Mouse (Mus musculus) liver (tissue): ENCODE data around the gene Gm36176.
"Not testable (repeated sequence)": the region's sequence is repeated elsewhere in the genome, so short reads cannot be mapped to it uniquely, and the experiment has no call there.

Experiments
- DNase-seq: peaks from one replicate; pipeline ENCODE4 v3.0.0-alpha.2; 2020; ENCODE audit warnings: mixed read lengths

Gm36176 gene

DNA sequence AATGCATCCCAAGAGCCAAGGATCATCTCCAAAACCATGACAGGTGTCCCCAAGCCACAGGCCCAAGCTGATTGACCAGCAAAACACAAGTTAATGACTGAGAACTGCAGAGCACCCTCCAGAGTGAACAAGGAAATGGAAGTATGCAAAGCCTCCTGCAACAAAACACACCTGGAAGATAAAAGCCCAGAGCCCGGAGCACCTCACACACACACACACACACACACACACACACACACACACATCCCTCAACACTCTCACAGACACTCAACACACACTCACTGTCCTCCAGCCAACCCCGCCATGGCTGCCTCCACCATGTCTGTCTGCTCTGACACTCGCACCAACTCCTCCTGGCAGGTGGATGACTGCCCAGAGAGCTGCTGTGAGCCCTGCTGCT lies at the start of gene Gm36176:
Gene Gm36176, plus strand, starts transcription at position 301 of the 400 bp plus-strand sequence.
- DNase-seq: no peak

DNA sequence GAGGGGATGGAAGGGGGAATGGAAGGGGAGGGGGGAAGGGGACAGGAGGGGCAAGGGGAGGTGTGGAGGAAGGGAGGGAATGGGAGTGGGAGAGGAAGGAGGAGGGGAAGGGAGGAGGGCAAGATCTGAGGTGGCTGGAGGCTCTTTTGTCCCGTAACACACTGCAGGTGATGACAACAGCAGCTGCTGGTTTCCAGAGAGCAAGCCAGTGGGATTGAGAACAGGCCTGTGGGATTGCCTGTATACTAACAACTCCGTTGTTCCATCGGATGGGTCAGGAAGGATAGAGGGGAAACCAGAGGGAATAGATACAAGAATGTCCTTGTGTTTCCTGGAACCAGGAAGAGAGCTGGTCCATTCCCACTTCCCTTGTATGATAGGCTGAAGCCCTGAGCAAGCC lies 48.9 kb upstream of the Gm36176 start:
- no peak for DNase-seq

DNA sequence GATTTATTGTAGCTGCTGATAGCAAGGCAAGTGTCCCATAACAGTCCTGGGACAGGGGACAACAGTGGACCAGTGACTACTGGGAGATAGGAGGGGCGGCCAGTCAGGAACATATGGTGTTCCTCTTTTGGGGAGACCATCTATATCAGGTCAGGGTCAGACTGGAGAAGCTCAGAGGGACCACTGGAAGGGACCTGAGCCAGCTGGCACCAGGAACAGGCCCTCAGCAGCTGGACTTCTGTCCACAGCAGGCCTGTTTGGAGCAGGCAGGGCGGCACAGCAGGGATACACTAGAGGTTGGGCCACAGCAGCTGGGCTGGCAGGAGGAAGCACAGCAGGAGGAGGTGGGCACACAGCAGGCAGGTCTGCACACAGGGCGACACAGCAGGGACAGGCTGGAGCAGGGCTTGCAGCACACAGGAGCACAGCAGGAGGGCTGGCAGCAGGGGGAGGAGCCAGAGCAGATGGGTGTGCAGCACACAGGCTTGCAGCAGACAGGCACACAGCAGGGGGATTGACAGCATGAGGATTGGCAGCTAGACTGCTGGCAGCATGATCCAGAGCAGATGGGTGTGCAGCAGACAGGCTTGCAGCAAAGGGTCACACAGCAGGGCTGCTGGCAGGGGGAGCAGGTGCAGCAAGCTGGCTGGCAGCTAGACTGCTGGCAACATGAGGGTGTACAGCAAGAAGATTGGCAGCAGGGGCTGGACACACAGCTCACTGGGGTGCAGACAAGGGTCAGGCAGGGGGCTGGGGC lies 48.3 kb upstream of the Gm36176 start:
- DNase-seq: not testable (repeated sequence)

DNA sequence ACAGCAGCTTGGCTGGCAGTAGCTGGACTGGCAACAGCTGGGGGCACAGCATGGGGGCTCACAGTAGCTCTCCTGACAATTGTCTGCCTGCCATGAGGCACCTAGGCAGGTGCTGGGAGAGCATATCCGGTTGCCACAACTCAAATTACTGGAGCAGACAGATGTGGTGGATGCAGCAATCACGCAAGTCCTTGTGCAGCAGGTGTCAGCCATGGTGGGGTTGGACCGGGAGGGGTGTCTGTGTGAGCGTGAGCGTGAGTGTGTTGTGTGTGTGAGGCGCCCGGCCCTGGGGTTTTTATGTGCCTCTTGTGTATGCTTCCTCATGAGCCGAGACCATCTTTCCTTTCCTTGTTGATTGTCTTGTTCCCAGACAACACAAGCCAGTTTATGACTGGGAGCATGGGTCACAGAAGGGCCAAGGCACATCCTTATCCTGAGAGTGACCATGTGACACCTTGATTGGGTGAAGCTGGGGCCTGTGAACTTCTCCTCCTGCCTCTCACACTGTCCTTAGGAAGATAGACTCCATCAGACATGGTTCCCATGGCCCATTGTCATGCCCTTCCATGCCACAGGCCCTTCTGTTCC lies 47.6 kb upstream of the Gm36176 start, which contains the start of gene Gm19668:
Gene Gm19668, minus strand, starts transcription at position 213 of the 588 bp plus-strand sequence.
- no peak for DNase-seq

DNA sequence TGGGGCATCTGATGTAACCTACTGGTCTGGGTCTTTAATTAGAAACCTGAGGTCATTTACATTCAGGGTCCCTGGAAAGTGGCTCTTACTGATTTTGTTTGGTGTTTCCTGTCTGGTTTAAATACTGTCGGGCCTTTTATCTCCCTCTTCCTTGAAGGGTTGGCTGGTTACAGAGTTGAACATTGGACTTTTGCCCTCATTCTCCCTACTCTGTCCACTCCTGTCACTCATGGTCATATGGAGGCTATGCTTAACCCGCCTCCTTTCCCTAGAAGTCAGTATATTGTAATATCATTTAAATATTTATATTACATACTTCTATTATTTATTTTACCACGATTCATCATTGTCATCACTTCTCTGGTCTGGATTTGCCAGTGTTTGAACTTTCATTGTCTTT lies 42.5 kb upstream of the Gm36176 start:
- DNase-seq: no peak

DNA sequence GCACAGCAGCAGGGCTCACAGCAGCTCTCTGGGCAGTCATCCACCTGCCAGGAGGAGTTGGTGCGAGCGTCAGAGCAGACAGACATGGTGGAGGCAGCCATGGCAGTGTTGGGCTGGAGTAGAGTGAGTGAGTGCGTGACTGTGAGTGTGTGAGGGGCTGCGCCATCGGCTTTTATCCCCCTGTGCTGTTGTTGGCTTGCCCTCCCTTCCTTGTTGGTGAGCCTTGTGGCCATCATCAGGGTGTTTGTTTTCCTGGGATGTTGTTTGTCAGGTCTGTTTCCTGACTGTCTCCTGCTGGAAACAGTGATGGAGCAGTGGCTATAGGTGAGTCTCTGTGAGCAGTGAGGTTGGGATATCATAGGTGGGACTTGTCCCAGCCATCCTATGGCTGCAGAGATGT lies 34.9 kb upstream of the Gm36176 start, which contains the start of gene Gm9507:
Gene Gm9507, minus strand, starts transcription at position 101 of the 400 bp plus-strand sequence.
- no peak for DNase-seq

DNA sequence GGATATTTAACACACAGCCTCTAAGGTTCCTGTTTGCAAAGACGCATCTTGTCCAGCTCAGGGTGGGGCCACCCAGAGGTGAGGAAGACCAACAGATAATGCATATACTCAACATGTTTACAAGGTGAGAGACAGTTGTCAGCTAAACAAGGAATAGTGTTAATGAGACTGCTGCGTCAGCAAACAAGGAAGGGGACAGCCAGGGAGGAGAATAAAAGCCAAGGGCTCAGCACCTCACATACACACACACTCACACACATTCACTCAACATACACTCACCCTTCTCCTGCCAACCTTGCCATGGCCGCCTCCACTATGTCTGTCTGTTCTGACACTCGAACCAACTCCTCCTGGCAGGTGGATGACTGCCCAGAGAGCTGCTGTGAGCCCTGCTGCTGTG lies 32.2 kb upstream of the Gm36176 start, which contains the start of gene Gm2696:
Gene Gm2696, plus strand, starts transcription at position 301 of the 400 bp plus-strand sequence.
- DNase-seq: no peak

DNA sequence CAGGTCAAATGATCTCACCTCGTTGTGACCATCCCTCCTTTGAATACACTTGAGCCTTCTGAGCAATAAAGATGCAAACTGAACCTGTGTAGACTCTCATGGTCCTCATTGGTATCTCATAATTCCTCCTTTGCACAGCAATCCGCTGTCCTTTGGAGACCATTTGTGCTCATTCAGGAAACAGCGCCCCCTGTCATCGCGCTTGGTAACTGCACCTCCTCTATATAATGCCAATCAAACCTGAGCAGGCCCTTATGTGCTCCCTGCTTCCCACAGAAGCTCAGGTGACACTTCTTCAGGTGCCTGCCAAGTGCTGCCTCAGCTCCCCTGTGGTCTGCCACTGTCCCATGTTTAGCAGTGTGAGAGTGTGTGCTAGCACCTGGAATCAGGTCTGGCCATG lies 31.1 kb upstream of the Gm36176 start:
- peak; percentile 22 for DNase-seq

DNA sequence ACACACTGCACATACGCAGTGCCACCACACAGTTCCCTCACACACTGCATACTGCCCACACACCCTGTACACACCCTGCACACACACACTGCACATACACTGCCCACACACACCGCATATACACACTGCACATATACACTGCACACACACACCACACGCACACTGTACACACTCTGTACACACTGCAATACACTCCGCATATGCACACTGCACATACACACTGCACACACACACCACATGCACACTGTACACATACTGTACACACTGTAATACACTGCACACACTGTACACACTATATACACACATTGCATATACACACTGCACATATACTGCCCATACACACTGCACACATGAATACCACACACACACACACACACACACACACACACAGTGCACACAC lies 28.1 kb upstream of the Gm36176 start:
- DNase-seq: no peak

DNA sequence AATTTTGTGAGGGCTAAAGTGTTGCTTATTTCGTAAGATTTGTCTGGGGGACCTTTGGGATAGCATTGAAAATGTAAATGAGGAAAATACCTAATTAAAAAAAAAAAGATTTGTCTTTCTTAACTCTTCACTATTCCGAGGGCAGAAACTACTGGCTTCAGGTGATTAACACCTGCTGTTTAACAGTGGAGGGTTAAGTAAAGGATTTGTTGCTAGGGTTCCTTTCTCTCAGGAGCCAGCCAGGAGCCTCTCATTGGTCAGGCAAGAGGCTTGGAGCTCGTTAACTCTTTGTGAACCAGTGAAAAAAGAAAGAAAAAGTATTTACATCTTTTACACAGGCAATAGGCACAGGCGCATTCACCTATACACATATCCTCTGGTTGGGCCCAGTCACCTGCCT lies 27.4 kb upstream of the Gm36176 start:
- no peak for DNase-seq

DNA sequence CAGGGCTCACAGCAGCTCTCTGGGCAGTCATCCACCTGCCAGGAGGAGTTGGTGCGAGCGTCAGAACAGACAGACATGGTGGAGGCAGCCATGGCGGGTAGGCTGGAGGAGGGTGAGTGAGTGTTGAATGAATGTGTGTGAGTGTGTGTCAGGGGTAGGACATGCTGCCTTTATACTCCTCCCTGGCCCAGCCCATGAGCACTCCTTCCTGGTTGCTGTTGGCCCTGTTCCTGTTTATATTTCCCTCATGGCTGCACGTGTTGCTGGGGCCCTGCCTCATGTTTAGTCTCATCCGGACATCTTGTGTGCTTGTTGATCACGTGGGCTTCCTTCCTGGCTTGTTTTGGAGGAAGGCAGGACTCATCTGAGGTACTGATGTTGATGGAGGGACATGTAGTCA lies 19.7 kb upstream of the Gm36176 start, which contains the start of gene Krtap10-4:
Gene Krtap10-4, minus strand, starts transcription at position 145 of the 400 bp plus-strand sequence.
- DNase-seq: no peak

DNA sequence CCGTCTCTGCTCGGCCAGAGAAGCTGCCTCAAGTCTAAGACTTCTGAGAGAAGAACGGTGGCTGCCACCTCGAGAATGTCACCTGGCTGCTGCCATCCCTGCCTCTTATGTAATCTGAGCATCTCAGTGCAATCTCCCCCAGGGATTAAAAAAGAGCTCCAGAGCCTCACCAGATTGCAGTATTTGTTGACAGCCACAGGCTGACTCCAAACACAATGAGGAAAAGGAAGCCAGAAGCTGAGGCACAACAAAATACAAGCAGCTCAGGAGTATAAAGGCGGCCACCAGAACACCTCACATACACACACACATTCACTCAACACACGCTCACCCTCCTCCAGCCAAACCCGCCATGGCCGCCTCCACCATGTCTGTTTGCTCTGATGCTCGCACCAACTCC lies 11.0 kb upstream of the Gm36176 start, which contains the start of gene Krtap10-10:
Gene Krtap10-10, plus strand, starts transcription at position 301 of the 400 bp plus-strand sequence.
- DNase-seq: no peak

DNA sequence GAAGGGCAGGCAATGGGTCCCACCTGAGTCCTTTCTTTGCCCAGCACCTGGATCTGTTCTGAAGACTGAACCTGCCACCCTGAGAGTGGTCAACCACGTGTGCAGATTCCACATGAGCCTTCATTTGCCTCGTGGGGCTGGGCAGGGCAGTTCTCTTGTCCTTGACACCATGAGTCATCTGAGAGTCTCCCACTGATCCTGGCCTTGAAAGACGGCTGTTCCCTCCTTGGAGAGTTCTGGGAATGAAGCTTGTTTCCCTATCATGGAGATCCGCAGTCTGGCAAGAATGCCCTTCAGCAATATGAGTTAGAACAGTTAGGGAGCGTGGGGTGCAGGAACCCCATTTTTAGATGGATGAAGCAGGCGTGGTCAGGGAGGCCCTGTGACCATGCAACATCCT lies 7.6 kb upstream of the Gm36176 start:
- DNase-seq: no peak

DNA sequence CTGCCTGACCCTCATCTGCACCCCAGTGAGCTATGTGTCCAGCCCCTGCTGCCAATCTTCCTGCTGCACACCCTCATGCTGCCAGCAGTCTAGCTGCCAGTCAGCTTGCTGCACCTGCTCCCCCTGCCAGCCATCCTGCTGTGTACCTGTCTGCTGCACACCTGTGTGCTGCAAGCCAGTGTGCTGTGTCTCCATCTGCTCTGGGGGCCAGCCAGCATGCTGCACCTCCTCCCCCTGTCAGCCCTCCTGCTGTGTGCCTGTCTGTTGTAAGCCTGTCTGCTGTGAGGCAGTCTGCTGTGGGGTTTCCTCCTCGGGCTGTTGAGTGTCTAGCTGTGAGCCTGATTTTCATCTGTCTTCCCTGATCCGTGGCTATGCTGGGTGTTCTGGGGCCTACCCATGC lies 358 bp downstream of the Gm36176 start:
- DNase-seq: no peak

DNA sequence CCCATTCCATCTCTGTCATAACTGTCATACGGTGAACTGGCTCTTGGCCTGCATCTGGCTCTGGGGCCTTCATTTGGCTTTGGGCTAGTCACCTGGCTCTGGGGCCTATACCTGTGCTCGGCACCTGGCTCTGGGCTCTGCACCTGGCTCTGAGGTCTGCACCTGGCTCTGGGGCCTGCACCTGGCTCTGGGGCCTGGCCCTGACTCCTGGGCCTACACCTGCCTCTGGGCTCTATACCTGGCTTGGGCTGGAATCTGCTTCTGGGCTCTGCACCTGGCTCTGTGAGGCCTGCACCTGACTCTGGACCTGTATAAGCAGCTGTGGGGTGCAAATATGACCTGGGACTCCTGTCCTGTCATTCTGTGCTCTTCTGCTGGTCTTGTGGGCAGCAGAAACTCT lies 935 bp downstream of the Gm36176 start:
- no peak for DNase-seq

DNA sequence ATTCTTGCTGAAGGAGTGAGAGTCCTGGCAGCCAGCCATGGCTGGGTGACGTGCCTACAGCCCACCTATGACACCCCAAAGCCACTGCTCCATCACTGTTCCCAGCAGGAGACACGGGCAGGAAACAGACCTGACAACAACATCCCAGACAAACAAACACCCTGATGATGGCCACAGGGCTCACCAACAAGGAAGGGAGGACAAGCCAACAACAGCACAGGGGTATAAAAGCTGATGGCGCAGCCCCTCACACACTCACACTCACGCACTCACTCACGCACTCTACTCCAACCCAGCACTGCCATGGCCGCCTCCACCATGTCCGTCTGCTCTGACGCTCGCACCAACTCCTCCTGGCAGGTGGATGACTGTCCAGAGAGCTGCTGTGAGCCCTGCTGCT lies 6.0 kb downstream of the Gm36176 start, which contains the start of gene Gm10318:
Gene Gm10318, plus strand, starts transcription at position 301 of the 400 bp plus-strand sequence.
- no peak for DNase-seq

DNA sequence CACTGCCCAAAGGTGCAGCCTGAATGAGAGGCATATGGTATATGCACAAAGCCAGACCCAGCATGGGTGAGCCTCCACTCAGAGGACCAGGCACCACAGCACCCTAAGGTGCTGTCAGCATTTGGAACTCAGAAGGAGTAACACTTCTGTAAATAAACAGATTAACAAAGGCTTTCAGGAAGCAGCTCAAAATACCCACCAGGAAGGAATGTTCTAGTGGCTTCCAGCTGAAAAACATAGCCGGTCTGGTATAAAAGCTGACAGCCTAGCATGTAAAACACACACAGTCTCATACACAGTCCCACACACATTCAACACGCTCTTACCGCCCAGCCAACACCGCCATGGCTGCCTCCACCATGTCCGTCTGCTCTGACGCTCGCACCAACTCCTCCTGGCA lies 15.1 kb downstream of the Gm36176 start, which contains the start of gene Gm3285:
Gene Gm3285, plus strand, starts transcription at position 301 of the 400 bp plus-strand sequence.
- no peak for DNase-seq

DNA sequence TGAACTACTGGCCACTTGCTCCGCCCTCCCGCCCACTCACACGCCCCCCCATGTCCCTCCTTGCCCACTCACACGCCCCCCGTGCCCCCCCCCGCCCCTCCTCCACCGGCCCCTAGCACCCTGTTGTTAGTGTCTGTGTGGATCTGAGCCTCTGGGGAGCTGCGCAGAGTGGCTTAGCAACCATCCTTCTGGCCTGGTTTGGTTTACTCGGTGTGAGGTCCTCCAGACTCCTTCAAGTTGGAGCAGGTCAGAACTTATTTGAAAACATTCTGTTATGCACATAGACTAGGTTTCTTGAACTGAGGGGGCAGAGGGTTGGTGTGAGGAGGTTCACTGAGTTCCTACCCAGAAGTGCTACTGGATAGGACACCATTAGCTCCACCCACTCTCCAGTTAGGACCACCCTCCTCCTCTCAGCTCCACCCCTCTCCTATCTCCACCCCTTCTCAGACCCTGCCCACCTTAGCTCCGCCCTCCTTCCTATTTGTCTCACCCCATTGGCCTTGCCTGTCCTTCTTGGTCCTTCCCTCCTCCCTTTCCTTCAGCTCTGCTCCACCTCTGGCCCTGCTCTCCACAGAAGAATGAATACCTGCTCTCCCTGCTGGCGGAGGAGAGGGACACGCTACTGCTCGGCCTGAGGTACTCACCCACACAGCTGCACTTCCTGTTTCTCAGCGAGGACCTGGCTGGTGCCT lies 17.6 kb downstream of the Gm36176 start:
- peak; percentile 55 for DNase-seq

DNA sequence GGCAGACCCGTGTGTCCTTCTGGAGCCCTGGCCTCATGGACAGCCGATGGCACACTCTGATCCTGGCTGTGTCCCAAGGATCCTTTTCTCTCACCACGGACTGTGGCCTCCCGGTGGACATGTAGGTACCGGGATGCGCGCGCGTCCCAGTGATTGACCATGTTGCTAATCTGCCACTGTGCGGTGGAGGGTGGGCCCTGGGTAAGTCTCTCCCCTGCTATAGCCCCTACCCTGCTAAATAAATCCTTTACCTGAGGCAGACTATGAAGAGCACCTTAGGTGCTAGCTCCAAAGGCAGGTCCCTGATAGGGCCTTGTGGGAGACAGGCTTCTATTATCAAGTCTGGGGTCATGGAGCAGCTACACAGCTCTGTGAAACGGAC lies 18.1 kb downstream of the Gm36176 start:
- no peak for DNase-seq

DNA sequence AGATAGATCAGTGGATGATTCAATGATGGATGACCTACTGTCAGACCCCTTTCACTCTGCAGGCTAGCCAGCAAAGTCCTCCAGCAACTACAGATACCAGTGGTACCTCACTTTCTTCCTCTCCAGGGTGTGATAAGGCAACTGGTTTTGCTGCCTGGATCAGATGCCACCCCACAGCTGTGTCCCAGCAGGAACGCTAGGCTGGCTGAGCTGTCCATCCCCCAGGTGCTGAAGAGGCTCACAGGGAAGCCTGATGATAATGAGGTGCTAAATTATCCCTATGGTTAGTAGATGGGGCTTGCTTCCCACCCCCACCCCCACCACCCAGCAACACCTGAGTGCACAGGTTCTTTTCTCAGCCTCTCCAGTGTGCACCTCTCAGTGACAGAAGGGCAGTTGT lies 20.9 kb downstream of the Gm36176 start:
- no peak for DNase-seq

DNA sequence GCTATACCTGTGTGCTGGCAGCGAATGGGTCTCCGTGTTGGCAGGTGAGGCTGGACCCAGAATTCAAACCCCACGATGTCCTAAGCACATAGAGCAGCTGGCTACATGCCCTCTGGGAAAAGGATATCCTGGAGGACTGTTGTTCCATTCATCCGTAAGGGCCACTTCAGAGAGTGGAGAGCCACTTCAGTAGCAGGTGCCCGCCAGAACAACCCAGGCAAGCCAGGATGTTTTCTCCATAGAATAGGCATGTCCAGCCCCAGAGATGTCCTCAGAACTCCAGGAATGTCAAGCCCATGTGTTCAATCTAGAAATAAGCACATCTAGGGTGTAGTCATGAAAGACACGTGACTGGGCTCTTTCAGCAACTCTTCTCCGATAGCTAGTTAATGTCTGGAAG lies 23.0 kb downstream of the Gm36176 start:
- DNase-seq: no peak

DNA sequence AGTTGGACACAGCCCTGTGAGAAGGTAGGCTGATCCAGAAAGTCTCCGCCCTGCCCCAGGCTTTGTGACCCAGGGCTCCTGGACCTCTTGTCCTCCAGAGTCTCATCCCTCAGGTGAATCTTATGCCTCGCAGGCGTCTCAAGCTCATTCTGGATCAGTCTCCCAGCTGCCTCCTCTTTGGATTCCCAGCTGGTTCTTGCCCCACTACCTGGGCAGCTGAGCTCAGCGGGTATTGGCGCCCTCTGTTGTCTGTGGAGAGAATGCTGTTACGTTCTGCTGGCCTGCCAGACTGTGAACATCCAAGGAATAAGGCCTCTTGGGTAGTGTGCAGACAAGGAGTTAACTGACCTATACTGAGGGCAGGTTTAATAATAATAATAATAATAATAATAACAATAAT lies 32.4 kb downstream of the Gm36176 start:
- DNase-seq: peak; percentile 12

DNA sequence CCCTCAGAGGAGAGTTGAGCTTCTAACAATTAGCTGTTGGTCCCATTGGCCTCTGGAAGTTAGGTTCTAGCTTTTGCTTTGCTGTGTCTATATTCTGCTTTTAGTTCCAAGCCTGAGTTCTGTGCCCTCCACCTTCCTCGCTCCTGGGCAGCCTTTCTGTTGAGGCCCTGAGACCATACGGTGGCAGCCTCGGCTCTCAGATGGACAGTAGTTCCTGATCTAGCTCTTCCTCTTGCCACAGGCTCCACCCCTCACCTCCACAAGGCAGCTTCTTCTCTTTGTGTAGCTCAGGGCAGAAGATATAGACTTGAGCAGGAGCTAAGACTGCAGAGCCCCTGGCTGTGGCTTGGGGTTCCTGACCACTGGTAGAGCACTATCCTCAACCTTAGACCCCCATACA lies 33.7 kb downstream of the Gm36176 start:
- no peak for DNase-seq
